Mouse (Mus musculus) thymus, postnatal 36 days (tissue): ENCODE results near the gene Sh3rf3.

Experiments
- DNase-seq, 2 experiments: peaks; one replicate each; pipeline ENCODE4 v3.0.0; 2022; ENCODE audit warnings: mixed read lengths in 2 of 2

The Sh3rf3 gene

GRCm38 (mm10) chr10:58921643-58922188, 108.6 kb downstream of the Sh3rf3 start:
- no peak for DNase-seq

- DNase-seq = no peak
Measured at GRCm38 (mm10) chr10:58922216-58922829, 109.2 kb downstream of the Sh3rf3 start.

GRCm38 (mm10) chr10:58922993-58923392, 109.8 kb downstream of the Sh3rf3 start:
- DNase-seq = no peak

- DNase-seq = no peak
Measured at GRCm38 (mm10) chr10:58926578-58926977, 113.4 kb downstream of the Sh3rf3 start.

DNA sequence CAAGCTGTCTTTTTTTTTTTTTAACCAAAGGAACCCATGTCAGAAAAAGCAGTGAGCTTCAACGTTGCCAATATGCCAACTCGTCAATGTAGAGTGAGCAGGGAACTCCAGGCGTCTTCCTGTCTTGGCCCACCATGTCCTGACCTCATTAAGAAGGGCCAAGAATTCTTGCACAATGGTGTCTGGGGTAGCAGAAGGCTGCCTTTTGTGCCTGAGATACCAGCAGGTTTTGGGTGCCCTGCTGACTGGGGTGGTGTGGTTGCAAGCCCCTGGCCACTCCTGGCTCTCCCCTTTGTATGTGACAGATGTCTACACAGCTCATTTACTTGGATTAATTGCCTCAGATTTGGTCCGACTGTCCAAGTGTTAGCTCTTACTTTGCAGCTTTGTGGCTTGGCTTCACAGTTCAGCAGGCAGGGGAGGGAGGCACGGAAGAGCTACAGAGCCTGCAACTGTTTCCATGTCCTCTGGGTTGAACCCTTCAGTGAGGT, 115.8 kb downstream of the Sh3rf3 start:
- DNase-seq = no peak

GRCm38 (mm10) chr10:58932151-58932773, 119.1 kb downstream of the Sh3rf3 start:
- DNase-seq = no peak

DNA sequence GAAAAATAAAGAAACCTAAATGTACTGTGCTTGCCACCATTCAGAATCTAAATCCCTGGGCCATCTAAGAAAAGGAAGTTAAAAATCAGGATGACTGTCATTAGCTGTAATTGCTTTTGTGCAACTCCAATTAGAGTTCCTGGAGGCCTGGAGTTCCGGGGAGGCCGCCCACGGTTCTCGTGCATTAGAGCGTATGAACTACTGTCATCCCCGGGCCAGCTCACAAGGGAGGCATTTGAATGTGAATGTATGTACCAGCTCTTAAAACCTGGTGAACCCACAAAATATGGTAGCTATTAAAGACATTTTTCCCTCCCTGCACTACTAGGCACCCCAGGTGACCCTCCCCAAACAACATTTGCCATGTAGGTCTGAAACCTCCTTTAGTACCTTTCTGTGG, 122.4 kb downstream of the Sh3rf3 start:
- no peak for DNase-seq

- DNase-seq = no peak
Measured at GRCm38 (mm10) chr10:58936441-58936860, 123.3 kb downstream of the Sh3rf3 start.

DNA sequence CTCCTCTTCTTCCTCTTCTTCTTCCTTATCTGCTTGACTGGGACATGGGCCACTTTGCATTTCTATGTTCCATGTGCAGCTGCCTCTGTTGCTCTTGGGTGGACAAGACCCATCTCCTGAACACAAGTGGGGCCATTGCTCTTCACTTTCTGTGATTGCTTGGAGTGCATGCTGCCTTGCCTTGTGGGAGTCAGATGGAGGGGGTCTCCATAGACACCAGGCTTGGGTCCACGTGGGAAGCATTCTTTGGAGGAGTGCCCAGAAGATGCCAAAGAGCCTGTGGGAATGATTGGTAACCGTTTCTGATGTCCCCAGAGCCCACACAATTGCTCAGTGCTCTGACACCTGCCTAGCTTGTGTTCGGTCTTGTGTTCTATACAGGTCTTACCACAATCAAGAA, 124.4 kb downstream of the Sh3rf3 start:
- no peak for DNase-seq

DNA sequence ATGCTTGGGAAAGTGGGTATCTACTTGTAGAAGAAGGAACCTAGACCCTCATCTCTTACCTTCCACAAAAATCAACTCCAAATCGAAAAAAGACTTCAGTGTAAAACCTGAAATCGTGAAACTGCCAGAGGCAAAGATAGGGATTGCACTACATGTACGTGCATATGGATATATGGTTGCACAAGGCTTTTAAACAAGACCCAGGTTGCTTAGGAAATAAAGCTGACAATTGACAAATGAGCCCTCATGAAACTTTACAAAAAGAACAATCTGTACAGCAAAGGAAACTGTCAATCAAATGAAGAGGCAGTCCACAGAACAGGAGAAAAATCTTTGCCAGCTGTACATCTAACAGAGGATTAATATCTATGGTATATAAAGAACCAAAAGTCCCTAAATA, 129.7 kb downstream of the Sh3rf3 start:
- DNase-seq = no peak

- DNase-seq = no peak
Measured at GRCm38 (mm10) chr10:58943661-58944400, 130.7 kb downstream of the Sh3rf3 start.

DNA sequence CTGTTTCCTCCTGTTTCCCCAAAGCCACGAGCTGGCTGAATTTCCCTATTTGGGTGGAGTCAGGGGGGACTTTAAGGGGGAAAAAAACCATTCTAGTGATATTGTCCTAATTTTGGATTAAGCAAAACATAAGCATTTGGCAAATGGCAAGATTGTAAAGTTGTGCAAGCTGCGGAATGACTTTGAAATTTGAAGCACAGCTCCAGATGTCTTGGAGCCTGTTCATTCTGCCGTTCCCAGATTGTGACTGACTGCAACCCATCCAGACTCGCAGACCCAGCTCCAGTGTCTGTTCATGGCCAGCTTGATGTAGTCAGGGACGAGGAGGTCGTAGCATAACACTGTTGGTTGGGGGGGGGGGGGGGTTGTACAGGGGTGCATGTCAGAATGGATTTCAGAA, 131.8 kb downstream of the Sh3rf3 start:
- DNase-seq = no peak

DNA sequence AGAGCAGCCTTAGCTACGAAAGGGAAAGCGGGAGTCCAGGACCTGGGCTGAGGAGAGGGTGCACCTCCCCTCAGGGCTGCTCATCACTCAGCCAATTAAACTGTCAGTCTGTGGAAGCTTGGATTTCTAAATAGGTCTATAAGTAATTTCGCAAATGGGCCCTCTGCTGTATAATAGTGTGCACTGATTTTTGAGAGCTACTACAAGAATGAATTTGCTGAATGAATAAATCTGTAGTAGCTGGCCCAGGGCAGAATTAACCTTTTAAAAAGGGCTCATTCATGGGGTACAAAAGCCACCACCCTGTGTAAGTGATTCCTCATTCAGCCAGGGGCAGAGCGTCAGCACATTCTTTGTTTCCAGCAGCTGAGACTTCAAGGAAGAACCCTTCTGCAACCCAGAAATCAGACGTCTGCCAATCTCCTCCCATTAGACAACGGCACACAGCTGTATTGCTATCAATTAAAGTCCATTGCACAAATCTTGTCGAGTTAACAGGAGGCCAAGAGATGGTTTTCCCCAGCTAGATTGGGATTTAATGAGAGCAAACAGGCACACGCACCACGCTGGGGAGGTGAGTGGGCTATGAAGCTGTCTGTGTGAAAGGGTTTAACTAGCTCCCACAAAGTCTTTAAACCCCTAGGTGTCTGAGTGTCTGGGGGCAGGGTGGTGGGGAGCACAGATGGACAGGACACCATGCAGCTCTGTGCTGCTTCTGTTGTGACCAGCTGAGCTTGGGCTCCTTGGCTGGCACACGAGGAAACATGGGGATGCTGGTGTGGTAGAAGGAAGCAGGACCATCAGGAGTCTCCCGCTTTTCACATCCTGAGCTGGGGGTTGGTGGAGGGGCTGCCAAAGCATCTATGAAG, 136.8 kb downstream of the Sh3rf3 start:
- no peak for DNase-seq

DNA sequence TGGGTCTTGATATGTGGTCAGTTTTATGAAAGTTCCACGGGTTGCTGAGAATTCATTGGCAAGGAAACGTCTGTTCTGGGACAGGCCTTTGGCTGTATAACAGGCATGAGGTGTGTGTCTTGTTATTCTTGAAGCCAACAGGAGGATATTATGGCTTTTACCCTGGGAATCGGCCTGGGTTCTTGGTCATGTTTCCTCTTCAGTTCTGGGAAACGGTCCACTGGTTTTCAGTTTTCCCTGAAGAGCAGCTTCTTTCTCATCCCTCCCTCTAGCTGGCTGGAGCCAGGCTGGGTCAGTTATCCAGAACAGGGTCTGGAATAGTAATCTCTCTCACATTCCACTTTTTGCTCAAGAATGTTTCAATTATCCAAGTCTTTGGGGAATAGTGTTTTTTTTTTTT, 147.0 kb downstream of the Sh3rf3 start:
- no peak for DNase-seq

- DNase-seq = no peak
Measured at GRCm38 (mm10) chr10:58968236-58968635, 155.1 kb downstream of the Sh3rf3 start.

- no peak for DNase-seq
Measured at GRCm38 (mm10) chr10:58969351-58969750, 156.2 kb downstream of the Sh3rf3 start.

GRCm38 (mm10) chr10:58972115-58972514, 159.0 kb downstream of the Sh3rf3 start:
- DNase-seq = no peak

DNA sequence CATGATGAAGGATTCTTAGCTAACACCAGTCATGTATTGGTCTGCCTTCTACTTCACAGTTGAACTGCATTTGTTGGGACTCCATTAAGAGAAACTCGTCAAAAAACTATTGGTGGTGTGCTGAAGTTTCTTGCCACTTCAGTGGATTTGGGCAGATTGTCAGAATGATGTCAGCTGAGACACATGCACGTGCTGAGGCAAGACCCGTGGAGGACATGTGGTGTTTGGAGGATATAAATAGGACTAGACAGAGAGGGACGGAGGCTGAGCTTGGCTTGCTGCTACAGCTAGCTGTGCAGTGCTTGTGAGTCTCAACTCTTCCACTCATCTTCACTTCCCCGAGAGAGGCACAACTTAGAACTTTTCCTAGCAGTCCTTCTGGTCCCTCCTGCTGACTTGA, 161.0 kb downstream of the Sh3rf3 start:
- no peak for DNase-seq

DNA sequence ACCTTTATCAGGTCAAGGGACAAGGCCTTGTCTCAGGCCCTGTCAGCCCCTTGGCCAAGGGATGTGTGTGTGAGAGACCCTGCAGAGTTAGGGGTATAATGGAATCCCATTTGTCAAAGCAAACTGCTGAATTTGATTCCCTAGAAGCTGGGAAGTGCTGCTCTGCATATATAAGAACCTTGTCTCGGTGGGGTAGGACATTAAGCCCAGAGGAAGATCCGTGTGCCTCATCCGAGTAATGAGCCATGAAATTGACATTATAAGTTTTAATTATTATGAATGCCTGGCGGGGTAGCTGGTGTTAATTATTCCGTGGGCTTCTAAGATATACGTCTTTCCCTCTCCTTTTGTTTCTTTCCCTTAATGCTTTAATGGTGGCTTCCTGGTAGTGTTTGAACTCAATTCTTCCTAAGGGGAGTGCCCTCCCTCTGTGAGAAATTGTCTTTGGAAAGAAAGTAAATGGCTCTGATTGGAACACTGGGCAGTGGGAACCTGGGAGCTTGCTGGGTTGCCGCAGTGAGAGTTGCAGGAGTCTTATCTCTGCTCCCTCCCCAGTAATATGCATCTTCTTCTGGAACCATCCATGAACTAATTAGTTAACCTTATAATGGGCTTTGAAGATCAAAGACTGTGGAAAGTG, 166.3 kb downstream of the Sh3rf3 start:
- no peak for DNase-seq

GRCm38 (mm10) chr10:58981674-58982329, 168.6 kb downstream of the Sh3rf3 start:
- DNase-seq = no peak

DNA sequence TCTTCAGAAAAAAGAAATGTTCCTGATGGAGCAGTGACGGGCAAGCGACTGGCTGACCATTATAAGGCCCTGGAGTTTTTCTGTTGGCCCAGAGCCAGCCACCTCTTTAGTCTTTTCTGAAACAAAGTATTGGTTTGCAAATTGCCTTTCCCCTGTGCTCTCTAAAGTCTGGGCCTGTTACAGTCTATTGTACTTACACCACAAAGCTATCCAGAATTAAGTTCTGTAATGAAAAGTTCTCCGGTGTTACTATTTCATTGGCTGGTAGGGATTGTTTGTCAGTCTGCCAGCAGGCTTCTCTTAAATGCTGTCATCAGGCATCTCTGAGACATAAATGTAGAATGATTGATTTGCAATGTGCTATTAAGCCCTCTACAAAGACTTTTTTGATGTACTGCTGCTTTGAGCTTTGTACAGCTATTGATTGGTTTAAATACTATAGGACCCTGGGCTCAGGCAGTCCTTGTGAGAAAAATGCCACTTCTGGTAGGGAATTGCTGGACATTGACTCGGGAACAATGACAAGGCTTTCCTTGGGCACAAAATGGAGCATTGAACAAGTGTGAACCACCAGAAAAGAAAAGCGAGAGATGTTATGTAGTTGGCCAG, 169.5 kb downstream of the Sh3rf3 start:
- DNase-seq = no peak
